Mouse (Mus musculus) frontal cortex, postnatal 10 days (tissue): Measurements from ENCODE around the gene 1110051M20Rik.
"Not testable (repeated sequence)": the region's sequence is repeated elsewhere in the genome, so short reads cannot be mapped to it uniquely, and the experiment has no call there.

Experiments
- DNase-seq, 2 experiments: peaks; one replicate each; pipeline ENCODE4 v3.0.0; 2022; ENCODE audit warnings: low spot score in 2 of 2, mixed read lengths in 1 of 2

The 1110051M20Rik gene

GRCm38 (mm10) chr2:91444286-91444892, at the start of gene 1110051M20Rik:
Gene 1110051M20Rik, minus strand, starts transcription at chr2:91444704.
- peak; percentile 87 for DNase-seq

- no peak for DNase-seq
Observed at GRCm38 (mm10) chr2:91493981-91494380, 49.5 kb upstream of the 1110051M20Rik start.

GRCm38 (mm10) chr2:91492071-91492635, 47.6 kb upstream of the 1110051M20Rik start:
- no peak for DNase-seq

- not testable (repeated sequence) for DNase-seq
Observed at GRCm38 (mm10) chr2:91487295-91487694, 42.8 kb upstream of the 1110051M20Rik start.

GRCm38 (mm10) chr2:91485256-91485655, 40.8 kb upstream of the 1110051M20Rik start:
- no peak for DNase-seq

- DNase-seq, result no peak
Observed at GRCm38 (mm10) chr2:91484698-91485097, 40.2 kb upstream of the 1110051M20Rik start.

GRCm38 (mm10) chr2:91480805-91481514, 36.5 kb upstream of the 1110051M20Rik start:
- peak in 1 of 2 experiments; percentile 42 for DNase-seq

- DNase-seq, result no peak
Observed at GRCm38 (mm10) chr2:91480399-91480801, 35.9 kb upstream of the 1110051M20Rik start.

- DNase-seq, result no peak
Observed at GRCm38 (mm10) chr2:91476841-91477240, 32.3 kb upstream of the 1110051M20Rik start.

GRCm38 (mm10) chr2:91476251-91476661, 31.8 kb upstream of the 1110051M20Rik start:
- DNase-seq, result peak in 1 of 2 experiments; percentile 33

GRCm38 (mm10) chr2:91475791-91476190, 31.3 kb upstream of the 1110051M20Rik start:
- no peak for DNase-seq

GRCm38 (mm10) chr2:91474358-91474757, 29.9 kb upstream of the 1110051M20Rik start:
- no peak for DNase-seq

GRCm38 (mm10) chr2:91470055-91470647, 25.6 kb upstream of the 1110051M20Rik start:
- peak; percentile 48 to 75 for DNase-seq

GRCm38 (mm10) chr2:91467613-91468012, 23.1 kb upstream of the 1110051M20Rik start:
- DNase-seq, result no peak

- DNase-seq, result no peak
Observed at GRCm38 (mm10) chr2:91465934-91466333, 21.4 kb upstream of the 1110051M20Rik start.

- DNase-seq, result no peak
Observed at GRCm38 (mm10) chr2:91462681-91463080, 18.2 kb upstream of the 1110051M20Rik start.

GRCm38 (mm10) chr2:91462196-91462595, 17.7 kb upstream of the 1110051M20Rik start:
- no peak for DNase-seq

- no peak for DNase-seq
Observed at GRCm38 (mm10) chr2:91461341-91461740, 16.8 kb upstream of the 1110051M20Rik start.

- no peak for DNase-seq
Observed at GRCm38 (mm10) chr2:91460771-91461170, 16.3 kb upstream of the 1110051M20Rik start.

GRCm38 (mm10) chr2:91460076-91460475, 15.6 kb upstream of the 1110051M20Rik start:
- DNase-seq, result no peak

GRCm38 (mm10) chr2:91458673-91459391, 14.3 kb upstream of the 1110051M20Rik start:
- DNase-seq, result no peak

GRCm38 (mm10) chr2:91458252-91458672, 13.8 kb upstream of the 1110051M20Rik start:
- peak in 1 of 2 experiments; percentile 34 for DNase-seq
